Comparison of ENCODE assay signal across 10 mouse cellular contexts in the genomic region with DNA sequence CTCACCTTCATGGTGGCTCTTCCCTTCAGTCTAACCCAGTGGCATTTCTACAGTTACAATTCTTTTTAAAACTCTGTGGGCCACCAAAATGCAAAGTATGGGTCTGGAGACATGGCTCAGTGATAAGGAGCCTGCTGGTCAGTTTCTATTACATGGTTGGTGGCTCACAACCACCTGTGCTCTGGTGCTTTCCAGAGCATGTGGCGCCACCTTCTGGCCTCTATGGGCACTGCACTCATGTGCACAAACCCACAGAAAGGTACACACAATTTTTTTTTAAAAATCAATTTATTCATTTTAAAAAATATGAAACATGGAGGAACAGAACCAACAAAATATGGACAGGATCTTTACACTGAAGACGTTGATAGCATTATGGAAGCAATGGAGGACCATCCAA. TPM values are rescaled to one million over a fixed set of nuclear protein-coding genes. Genes with fewer than 3 reads are reported as not detected.
DNase-seq lines count a peak whose midpoint lies in the region; ATAC-seq and TF ChIP-seq lines count a peak whose summit lies in the region.
"Had no signal": no experiment of that assay in that cellular context is flagged by ENCODE, and none has a peak within 500 bp of the region (broad histone marks: within the 10 kb centered on the region; RNA-seq: fewer than 3 reads in every experiment).

No protein-coding gene starts in this region.

- no peak overlapping the region for H3K9ac ChIP-seq in ES-Bruce4 (ENCODE audit: low read depth, poor library complexity, severe bottlenecking)
- H3K9ac ChIP-seq: neural tube, embryonic 13.5 days had no signal

- no peaks in the 10 kb centered on the region for H3K27me3 ChIP-seq in ES-Bruce4 (ENCODE audit: control insufficient read depth, insufficient read depth, low read length, poor library complexity, severe bottlenecking)
- H3K27me3 ChIP-seq: neural tube, embryonic 13.5 days had no signal

- TF ChIP-seq EP300 in ES-Bruce4 (IDR thresholded peaks at IDR 0.05; ENCODE audit: insufficient read depth, low read depth, low read length), result no peak

- peak; percentile 29 to 45 for DNase-seq in kidney, postnatal 4 days
- DNase-seq in kidney, postnatal 14 days, result no peak
- peak; percentile 28 to 64 for DNase-seq in spleen, postnatal 10 days (ENCODE audit: low spot score in 2 of 2)
- DNase-seq in heart, adult 8-10 months (ENCODE audit: low spot score), result no peak
- DNase-seq in adrenal gland, postnatal 25 days, result no peak

- H3K9me3 ChIP-seq in ES-Bruce4 (replicated peaks; ENCODE audit: control insufficient read depth, insufficient read depth, low read length, poor library complexity, severe bottlenecking), result no peaks in the 10 kb centered on the region; the same call in 1 of the 2 replicates
- H3K9me3 ChIP-seq: heart, embryonic 10.5 days; neural tube, embryonic 13.5 days had no signal

- no peak overlapping the region for H3K27ac ChIP-seq in ES-Bruce4 (ENCODE audit: insufficient read depth, low read length)
- H3K27ac ChIP-seq in bone marrow, adult 2 months (ENCODE audit: control insufficient read depth, insufficient read depth, low read depth, low read length, poor library complexity), result no peak overlapping the region
- H3K27ac ChIP-seq: heart, embryonic 10.5 days; neural tube, embryonic 13.5 days had no signal

- no peaks in the 10 kb centered on the region for H3K4me1 ChIP-seq in ES-Bruce4 (ENCODE audit: control insufficient read depth, insufficient read depth, low read length)
- H3K4me1 ChIP-seq in bone marrow, adult 2 months (ENCODE audit: control insufficient read depth, insufficient read depth, low read length), result no peaks in the 10 kb centered on the region; the same call in 1 of the 2 replicates

- ATAC-seq in erythroid progenitor cell, adult 5-6 weeks (replicated peaks; ENCODE audit: low FRiP score, poor library complexity, severe bottlenecking), result no peak

- peak; percentile 87 for TF ChIP-seq CTCF in ES-Bruce4 (IDR thresholded peaks at IDR 0.05; ENCODE audit: low read depth, low read length)
- peak; percentile 85 for TF ChIP-seq CTCF in bone marrow, adult 2 months (IDR thresholded peaks at IDR 0.05; ENCODE audit: control insufficient read depth, insufficient read depth, low read length)

- WGBS in bone marrow, adult 2 months, result 63% methylated on average over 2 of the region's 2 CpGs

- no peak overlapping the region for H3K4me3 ChIP-seq in ES-Bruce4 (ENCODE audit: low read depth, low read length)
- no peak overlapping the region for H3K4me3 ChIP-seq in bone marrow, adult 2 months (replicated peaks; ENCODE audit: control insufficient read depth, low read depth, low read length)
- H3K4me3 ChIP-seq: heart, embryonic 10.5 days; neural tube, embryonic 13.5 days had no signal

- H3K36me3 ChIP-seq in ES-Bruce4 (ENCODE audit: control insufficient read depth, insufficient read depth, low read length, poor library complexity, severe bottlenecking), result no peaks in the 10 kb centered on the region
- H3K36me3 ChIP-seq: heart, embryonic 10.5 days; neural tube, embryonic 13.5 days had no signal

- no peak for TF ChIP-seq POLR2A in ES-Bruce4 (IDR thresholded peaks at IDR 0.05; ENCODE audit: insufficient read depth, low read length)
- TF ChIP-seq POLR2A in bone marrow, adult 2 months (IDR thresholded peaks at IDR 0.05; ENCODE audit: borderline replicate concordance, control insufficient read depth, low read depth, low read length), result no peak

RNA-seq across cellular contexts. Expression of a gene that starts 58.7 kb away (rescaled TPM):
- 25.2 and 25.7 TPM in 2 replicates for polyA plus RNA-seq in ES-Bruce4 (2011; ENCODE audit: insufficient read depth, insufficient read length, low read depth, missing spikeins)
- polyA plus RNA-seq in bone marrow, adult 2 months (2011; ENCODE audit: insufficient read depth, insufficient read length, low replicate concordance, missing spikeins), result 9.1 and 17.1 TPM in 2 replicates
- 4.7 and 5.0 TPM in 2 replicates for total RNA-seq in erythroid progenitor cell, adult 5-6 weeks (2015; ENCODE audit: low replicate concordance)
- 2.6 and 13.2 TPM in 2 replicates for total RNA-seq in erythroid progenitor cell, adult 5-6 weeks (2017; ENCODE audit: low replicate concordance)
- total RNA-seq in heart, adult 8-10 months (2022), result 10 to 100 TPM; 10.1 to 14.1 (median 12.5) TPM
- total RNA-seq in adrenal gland, postnatal 25 days (2021), result 36.2 and 46.0 TPM in 2 replicates

Comparison
In these comparisons a context has a peak if more than half of its experiments do, and no peak if none do; other contexts are left out.
1. DNase-seq: peak in kidney, postnatal 4 days (2 of 2) and spleen, postnatal 10 days (2 of 2); none in kidney, postnatal 14 days (single experiment), heart, adult 8-10 months (single experiment) and adrenal gland, postnatal 25 days (single experiment).